Mouse (Mus musculus) pancreas, adult 10 weeks (tissue): ENCODE data around the gene Osgep. TPM values are rescaled to one million over a fixed set of nuclear protein-coding genes. Genes with fewer than 3 reads are reported as not detected.

ENCODE experiments used
- polyA plus RNA-seq: library from polyadenylated mRNA; stranded (reverse); fragments of 350-450 nt; fragmentation: Illumina TruSeq; extraction: RNeasy Lipid Tissue Mini Kit (QIAGEN cat#74804); gene quantifications from one replicate; pipeline ENCODE4 v1.2.3, GENCODE M21; 2015; ENCODE audit warnings: low read depth, low replicate concordance; ENCODE audit not compliant: insufficient read depth

The Osgep gene
- 13.7 TPM for polyA plus RNA-seq

DNA sequence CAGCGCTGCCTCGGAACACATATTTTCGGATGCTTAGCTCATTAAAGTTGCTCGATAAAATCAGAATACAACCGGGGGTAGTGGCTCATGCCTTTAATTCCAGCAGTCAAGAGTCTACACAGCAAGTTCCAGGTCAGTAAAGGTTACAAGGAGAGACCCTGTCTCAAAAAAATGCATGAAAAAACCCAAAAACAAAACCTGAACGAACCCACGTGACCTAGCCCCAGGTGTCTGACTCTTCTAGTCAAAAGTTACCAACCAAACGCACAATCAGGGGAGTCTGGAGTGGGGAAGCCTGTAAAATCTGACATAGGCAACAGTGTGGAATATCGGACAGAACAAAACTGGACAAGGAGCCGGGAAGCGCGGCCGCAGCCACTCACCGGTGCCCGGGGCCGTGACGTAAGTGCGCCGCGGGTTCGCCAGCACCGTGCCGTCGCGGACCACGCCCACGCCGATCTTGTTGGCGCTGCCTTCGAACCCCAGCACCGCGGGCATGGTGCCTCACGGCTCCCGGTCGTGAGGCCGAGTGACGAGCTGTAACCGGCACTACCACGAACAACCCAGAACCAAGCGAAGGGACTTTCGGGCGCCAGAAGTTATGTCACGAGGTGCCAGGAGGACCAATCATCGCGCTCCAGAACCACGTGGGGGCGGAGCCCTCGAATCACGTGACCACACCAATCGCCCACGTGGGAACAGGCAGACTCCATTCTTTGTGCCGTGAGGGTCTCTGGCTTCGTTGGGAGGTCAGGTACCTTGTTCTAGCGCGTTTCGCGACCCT lies at the start of gene Osgep, which contains the start of gene Apex1:
TSS of gene Osgep (minus strand) at position 613 of the 784 bp plus-strand sequence.
TSS of gene Apex1 (plus strand) at position 688 of the 784 bp plus-strand sequence.

DNA sequence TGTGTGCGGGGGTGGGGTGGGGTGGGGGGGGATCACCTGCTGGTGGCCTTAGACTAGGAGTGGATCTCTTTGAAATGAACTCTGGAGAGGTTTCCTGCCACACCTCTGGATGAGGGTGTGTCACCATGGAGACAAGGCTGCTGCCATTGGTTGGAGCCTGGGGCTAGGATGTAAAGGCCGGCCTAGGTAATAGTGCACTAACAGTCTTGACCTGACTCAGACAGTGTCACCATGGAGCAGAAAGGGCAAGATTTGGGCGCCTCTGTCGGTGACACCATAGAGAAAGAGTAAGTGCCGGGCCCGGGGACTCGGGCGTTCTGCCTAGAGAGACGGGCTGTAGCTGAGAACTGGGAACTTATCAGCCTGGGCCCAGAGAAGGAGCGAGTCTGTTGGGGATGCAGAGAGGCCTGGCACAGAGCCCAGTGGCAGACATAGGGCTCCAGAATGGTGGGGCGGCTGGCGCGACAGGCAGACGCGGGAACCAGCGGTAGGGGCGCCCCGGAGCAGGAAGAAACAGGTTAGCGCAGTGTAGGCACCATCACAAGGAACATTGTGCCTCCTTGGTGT lies 31.3 kb upstream of the Osgep start, which contains the start of gene Pnp2:
TSS of gene Pnp2 (plus strand) at position 51 of the 567 bp plus-strand sequence.

DNA sequence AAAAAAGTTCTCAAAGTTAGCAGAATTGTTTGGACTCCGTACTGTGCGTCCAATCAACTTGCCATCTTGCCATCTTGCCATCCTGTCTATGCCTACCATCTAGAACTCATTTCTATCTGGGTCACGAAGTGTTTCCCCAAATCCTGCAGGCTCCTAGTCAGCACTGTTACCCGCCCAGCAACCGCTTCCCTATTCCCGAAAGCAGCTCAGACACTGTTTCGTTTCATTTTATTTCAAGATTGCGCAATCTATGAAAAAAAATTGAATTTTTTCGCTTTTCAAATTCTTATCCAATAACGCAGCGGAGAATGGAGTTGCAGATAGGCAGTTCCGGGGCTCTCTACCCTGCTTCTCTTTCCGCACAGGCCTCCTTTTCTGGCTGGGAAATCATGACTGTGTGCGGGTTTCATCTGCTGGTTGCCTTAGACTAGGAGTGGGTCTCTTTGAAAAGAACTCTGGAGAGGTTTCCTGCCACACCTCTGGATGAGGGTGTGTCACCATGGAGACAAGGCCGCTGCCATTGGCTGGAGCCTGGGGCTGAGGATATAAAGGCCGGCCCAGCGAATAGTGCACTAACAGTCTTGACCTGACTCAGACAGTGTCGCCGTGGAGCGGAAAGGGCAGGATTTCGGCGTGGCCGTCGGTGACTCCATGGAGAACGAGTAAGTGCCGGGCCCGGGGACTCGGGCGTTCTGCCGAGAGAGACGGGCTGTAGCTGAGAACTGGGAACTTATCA lies 19.4 kb upstream of the Osgep start, which contains the start of gene Gm49342:
TSS of gene Gm49342 (plus strand) at position 586 of the 736 bp plus-strand sequence.

DNA sequence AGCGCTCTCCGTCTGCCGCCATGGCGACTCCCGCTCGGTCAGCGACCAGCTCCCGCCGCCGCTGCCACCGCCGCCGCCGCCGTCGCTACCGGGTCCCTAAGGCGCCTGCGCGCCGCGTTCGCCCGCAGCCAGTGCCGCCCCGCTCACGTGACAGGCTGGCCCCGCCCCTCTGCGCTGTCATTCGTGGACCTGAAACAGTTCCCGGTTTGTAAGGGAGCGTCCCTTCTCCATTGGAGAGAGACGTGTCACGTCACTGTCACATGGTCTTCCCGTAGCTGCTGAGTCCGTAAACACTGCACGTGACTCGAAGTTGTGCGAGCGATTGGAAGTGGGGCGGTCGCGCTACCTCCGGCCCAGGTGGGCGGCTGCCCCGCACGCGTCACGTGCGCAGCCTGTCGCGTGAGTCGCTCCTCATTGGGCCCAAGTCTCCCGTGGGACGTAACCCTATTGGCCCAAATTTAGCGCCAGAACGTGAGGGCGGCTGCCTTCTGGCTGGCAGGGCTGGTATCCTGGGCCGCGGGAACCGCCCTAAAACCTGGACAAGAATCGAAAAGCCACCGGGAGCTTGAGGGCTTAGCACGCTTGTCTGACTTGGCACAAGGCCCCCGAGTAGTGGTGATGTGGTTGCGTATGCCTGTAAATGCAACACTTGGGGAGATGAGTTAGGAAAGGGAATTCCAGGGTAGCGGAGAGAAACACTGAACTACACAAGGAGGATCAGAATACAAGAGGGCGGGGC lies 6.2 kb upstream of the Osgep start, which contains the start of the genes Pip4p1 and Pnp:
TSS of gene Pip4p1 (minus strand) at position 103 of the 739 bp plus-strand sequence.
TSS of gene Pnp (plus strand) at position 329 of the 739 bp plus-strand sequence.

DNA sequence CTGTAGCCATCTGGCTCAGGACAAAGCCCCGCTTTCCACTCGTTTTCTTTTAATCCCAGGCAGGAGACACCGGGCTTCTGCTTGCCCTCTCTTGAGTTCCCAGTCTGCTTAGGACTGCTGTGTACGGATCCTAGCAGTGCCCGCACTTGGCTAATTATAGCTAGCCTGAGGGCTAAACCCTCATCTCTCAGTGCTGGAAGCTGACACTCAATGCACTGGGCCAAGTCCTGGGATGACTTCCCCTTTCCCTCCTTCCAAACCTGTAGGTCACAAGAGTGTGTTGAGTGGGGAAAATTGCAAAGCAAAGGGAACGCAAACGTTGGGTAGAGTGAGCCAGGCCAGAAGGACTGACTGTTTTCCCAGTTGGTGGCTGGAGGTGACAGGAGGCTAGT lies 27.3 kb downstream of the Osgep start, which contains the start of gene Klhl33:
TSS of gene Klhl33 (minus strand) at position 134 of the 392 bp plus-strand sequence.

DNA sequence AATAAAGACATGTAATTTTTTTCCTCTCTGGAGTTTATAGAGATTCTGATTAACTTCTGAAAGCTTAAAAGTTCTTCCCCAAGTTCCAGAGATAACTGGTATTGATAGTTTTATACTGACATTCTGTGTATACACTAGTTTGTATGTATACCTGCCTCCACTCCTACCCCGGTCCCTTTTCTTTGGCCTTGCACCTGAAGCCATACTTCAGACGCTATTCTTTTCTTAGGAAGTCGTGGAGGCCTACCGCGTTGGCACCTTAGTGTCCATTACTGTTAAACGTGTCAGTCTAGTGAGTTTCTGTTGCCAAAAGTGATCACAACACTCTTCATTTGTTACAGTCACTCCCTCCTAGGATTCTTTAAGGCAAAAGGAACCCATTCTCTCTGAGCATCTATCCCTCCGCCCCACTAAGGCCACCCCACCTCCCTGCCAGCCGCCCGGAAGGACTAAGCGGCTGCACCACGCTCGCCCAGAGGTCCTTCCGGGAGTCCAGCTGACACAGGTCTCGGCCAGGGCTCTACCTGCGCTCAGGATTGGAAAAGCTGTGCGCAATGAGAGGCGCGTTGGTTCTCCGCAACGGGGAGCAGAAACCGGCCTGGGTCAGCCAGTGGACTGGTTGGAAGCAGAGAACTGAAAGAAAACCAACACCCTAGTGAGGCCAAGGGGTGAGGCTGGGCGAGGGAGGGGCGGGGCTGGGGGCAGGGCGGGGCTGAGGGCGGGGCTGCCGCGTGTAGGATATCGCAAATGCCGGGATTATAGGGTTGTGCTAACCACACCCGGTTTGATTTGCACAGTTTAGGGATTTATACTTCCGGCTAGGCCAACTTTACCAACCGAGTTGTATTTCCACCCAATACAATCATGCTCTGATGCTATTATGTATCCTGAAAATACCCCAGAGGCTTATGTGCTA lies 54.5 kb downstream of the Osgep start, which contains the start of gene Tep1:
TSS of gene Tep1 (minus strand) at position 672 of the 916 bp plus-strand sequence.

Other genes with a start within 250 kb of the Osgep start
- not detected for gene Olfr747, start 231.7 kb downstream of the Osgep start, polyA plus RNA-seq
- gene Olfr748, start 217.5 kb downstream of the Osgep start, polyA plus RNA-seq = not detected
- gene Olfr749, start 179.8 kb downstream of the Osgep start, polyA plus RNA-seq = not detected
- gene Ttc5, start 139.4 kb downstream of the Osgep start, polyA plus RNA-seq = 10.5 TPM
- gene Ccnb1ip1, start 117.2 kb downstream of the Osgep start, polyA plus RNA-seq = not detected
- 28.7 TPM for gene Parp2, start 117.1 kb downstream of the Osgep start, polyA plus RNA-seq
- gene Tep1, start 54.3 kb downstream of the Osgep start, polyA plus RNA-seq = 8.0 TPM
- gene Klhl33, start 27.4 kb downstream of the Osgep start, polyA plus RNA-seq = 0.18 TPM
- 6.9 TPM for gene Apex1, start 75 bp upstream of the Osgep start, polyA plus RNA-seq
- gene Pip4p1, start 6.0 kb upstream of the Osgep start, polyA plus RNA-seq = 14.0 TPM
- gene Pnp, start 6.2 kb upstream of the Osgep start, polyA plus RNA-seq = 13.4 TPM
- 5.8 TPM for gene Gm49342, start 19.6 kb upstream of the Osgep start, polyA plus RNA-seq
- 1.1 TPM for gene Pnp2, start 31.1 kb upstream of the Osgep start, polyA plus RNA-seq
- not detected for gene Rnase10, start 82.9 kb upstream of the Osgep start, polyA plus RNA-seq
- not detected for gene Rnase9, start 117.0 kb upstream of the Osgep start, polyA plus RNA-seq
- not detected for gene Rnase11, start 125.3 kb upstream of the Osgep start, polyA plus RNA-seq
- not detected for gene Rnase12, start 132.8 kb upstream of the Osgep start, polyA plus RNA-seq
- not detected for gene Olfr750, start 149.5 kb upstream of the Osgep start, polyA plus RNA-seq
- gene Rnase4, start 166.2 kb upstream of the Osgep start, polyA plus RNA-seq = 124 TPM
- 58.7 TPM for gene Ang, start 166.3 kb upstream of the Osgep start, polyA plus RNA-seq
- gene Eddm3b, start 189.5 kb upstream of the Osgep start, polyA plus RNA-seq = not detected
- gene Rnase6, start 199.0 kb upstream of the Osgep start, polyA plus RNA-seq = not detected
- gene Rnase1, start 221.9 kb upstream of the Osgep start, polyA plus RNA-seq = 15,145 TPM
- gene Rnase2b, start 237.4 kb upstream of the Osgep start, polyA plus RNA-seq = not detected